Mouse (Mus musculus): Measurements from ENCODE around the gene Gm44973. TPM values are rescaled to one million over a fixed set of nuclear protein-coding genes. Genes with fewer than 3 reads are reported as not detected.
A peak's percentile ranks its signal among the peaks of the same experiment; 100 is the strongest.

The Gm44973 gene
- total and polyA plus RNA-seq, 2 experiments, result 0.55 TPM; not detected in 1

DNA sequence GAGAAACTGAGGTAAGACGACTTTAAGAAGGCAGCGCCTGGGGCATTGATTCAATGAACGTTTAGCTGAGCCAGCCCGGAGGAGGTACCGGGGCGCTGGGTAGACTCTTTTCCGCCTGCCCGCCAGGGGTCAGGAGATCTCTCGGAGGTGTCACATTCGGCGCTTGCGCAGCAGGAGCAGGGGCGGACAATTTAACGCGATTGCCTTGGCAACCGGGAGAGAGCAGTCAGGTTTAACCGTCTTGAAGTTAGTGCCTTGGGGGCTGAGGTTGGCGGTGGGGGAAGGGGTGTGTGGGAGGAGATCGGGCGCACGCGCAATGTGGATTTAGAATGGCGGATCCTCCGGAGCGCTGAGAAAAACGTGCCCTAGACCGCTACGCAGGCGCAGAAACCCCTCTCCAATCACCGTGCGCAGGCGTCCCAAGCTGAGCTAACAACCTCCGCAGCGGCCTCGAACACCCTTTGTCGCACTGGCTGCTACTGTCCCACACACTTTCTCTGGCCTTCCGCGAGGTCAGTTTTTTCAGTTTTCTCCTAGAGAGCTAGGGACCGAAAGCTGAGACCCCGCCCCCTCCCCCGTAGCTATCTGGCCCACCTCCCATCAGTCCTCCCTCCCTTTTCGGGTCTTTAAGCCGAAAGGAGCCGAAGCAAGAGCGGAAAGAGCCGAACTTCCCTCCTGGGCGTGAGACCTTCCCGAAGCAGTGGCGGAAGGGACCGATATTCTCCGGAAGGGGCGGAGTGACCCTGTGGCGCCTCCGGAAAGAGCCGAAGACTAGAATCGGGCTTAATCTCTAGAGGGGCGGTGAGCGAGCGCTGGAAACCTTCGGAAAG, 45.9 kb downstream of the Gm44973 start:
- Histone ChIP-seq H3K4me3 (ENCODE audit: insufficient read depth, low read depth, low read length) (peak overlapping the region; percentile 79), H3K27me3 (ENCODE audit: control insufficient read depth, insufficient read depth, low read length) (peaks cover 5% of the 10 kb centered on the region), H3K27ac (replicated peaks; ENCODE audit: insufficient read depth, low read depth, low read length) (peak overlapping the region; percentile 99), H3K79me2 (ENCODE audit: control insufficient read depth, insufficient read depth, low read length) (peaks cover 24% of the 10 kb centered on the region; the same call in 1 of the 2 replicates), H3K36me3 (ENCODE audit: control insufficient read depth, insufficient read depth, low read length) (no peaks in the 10 kb centered on the region), H3K4me1 (ENCODE audit: control insufficient read depth, insufficient read depth, low read length) (peaks cover 10% of the 10 kb centered on the region), H3K9ac (ENCODE audit: low read depth, low read length) (peak overlapping the region; percentile 91)
- TF ChIP-seq CTCF (IDR thresholded peaks at IDR 0.05; ENCODE audit: low read depth, low read length) (peak; percentile 75), POLR2A (IDR thresholded peaks at IDR 0.05; ENCODE audit: extremely low read depth, insufficient read depth, low read length) (no peak)
- peak; percentile 89 for DNase-seq (ENCODE audit: extremely low read depth, low read depth, low spot score)
- under 1% methylated on average over 60 of the region's 60 CpGs for WGBS

DNA sequence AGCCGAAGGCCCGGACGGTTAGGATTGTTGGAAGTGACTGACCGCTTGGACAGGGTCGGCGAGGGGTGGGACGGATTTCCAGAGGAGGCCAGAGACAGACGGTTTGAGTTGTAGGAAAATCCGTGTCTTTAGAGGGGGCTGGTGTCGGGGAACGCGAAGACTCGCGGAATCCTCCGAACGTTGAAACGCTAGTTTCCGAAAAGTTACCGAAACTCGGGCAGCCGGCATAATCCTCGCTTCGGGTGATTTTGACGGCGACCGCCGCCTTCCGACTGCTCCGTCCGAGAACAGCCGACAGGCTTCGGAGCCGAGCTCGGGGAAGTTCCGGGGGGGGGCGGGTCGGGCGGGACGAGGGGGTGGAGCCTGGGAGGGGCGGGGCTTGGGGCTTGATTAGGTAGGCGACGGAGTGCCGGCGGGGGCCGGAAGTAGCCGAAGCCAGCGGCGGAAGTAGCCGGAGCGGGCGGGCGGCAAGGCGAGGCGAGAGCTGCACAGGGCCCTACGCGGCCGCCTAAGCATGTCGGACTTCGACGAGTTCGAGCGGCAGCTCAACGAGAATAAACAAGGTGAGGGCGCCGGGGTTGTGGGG, 46.6 kb downstream of the Gm44973 start, which contains the start of gene U2af2:
U2af2 (plus strand) TSS at position 370 of the 586 bp plus-strand sequence.
- peaks cover 3% of the 10 kb centered on the region for H3K27me3 ChIP-seq (ENCODE audit: control insufficient read depth, insufficient read depth, low read length)
- peak; percentile 73 for DNase-seq (ENCODE audit: extremely low read depth, low read depth, low spot score)
- peak within 1 kb of the TSS; percentile 79 for H3K4me3 ChIP-seq (ENCODE audit: insufficient read depth, low read depth, low read length)
- H3K9ac ChIP-seq (ENCODE audit: low read depth, low read length), result peak within 1 kb of the TSS; percentile 91
- H3K4me1 ChIP-seq (ENCODE audit: control insufficient read depth, insufficient read depth, low read length), result peaks cover 10% of the 10 kb centered on the region
- under 1% methylated on average over 59 of the region's 65 CpGs for WGBS
- peak; percentile 39; the same call in 1 of the 2 replicates for TF ChIP-seq POLR2A (IDR thresholded peaks at IDR 0.05; ENCODE audit: extremely low read depth, insufficient read depth, low read length)
- TF ChIP-seq CTCF (IDR thresholded peaks at IDR 0.05; ENCODE audit: low read depth, low read length), result no peak
- peak within 1 kb of the TSS; percentile 99 for H3K27ac ChIP-seq (replicated peaks; ENCODE audit: insufficient read depth, low read depth, low read length)
- peaks cover 5% of the 10 kb centered on the region; the same call in 1 of the 2 replicates for H3K36me3 ChIP-seq (ENCODE audit: control insufficient read depth, insufficient read depth, low read length)
- peaks cover 29% of the 10 kb centered on the region; the same call in 1 of the 2 replicates for H3K79me2 ChIP-seq (ENCODE audit: control insufficient read depth, insufficient read depth, low read length)

DNA sequence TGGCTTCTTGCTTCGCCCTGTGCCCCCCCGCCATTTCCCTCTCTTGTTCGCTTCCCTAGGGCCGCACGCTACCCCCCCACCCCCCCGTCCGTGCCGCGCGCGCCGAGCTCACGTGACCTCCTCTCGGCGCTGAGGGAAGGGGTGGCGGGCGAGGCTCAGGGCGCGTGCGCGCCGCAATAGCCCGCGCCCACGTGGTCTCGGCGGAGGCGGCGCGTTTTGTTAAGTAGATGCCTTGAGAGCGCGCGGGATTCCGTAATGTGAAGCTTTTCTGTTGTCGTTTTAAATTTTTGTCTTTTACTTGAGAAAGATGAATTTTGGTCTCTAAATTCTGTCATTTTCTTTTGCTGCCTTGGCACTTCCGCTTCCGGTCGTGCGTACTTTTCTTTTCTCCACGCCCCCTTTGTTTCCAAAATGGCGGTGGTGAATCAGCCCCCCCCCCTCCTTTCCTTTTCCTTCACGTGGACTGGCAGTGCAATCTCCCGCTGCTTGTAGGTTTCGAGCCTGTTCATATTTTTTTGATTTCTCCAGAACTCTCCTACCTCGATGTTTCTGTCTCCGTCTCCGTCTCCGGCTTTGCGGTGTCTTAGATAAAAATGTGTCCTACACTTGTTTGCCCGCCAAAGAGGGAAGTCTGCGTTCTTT, 47.2 kb downstream of the Gm44973 start:
- Histone ChIP-seq H3K36me3 (ENCODE audit: control insufficient read depth, insufficient read depth, low read length) (peaks cover 5% of the 10 kb centered on the region; the same call in 1 of the 2 replicates), H3K4me3 (ENCODE audit: insufficient read depth, low read depth, low read length) (peak overlapping the region; percentile 74), H3K27ac (replicated peaks; ENCODE audit: insufficient read depth, low read depth, low read length) (peak overlapping the region; percentile 79), H3K9ac (ENCODE audit: low read depth, low read length) (peak overlapping the region; percentile 84), H3K27me3 (ENCODE audit: control insufficient read depth, insufficient read depth, low read length) (no peaks in the 10 kb centered on the region), H3K4me1 (ENCODE audit: control insufficient read depth, insufficient read depth, low read length) (peaks cover 10% of the 10 kb centered on the region), H3K79me2 (ENCODE audit: control insufficient read depth, insufficient read depth, low read length) (peaks cover 35% of the 10 kb centered on the region; the same call in 1 of the 2 replicates)
- under 1% methylated on average over 49 of the region's 51 CpGs for WGBS
- DNase-seq (ENCODE audit: extremely low read depth, low read depth, low spot score), result peak; percentile 68
- TF ChIP-seq POLR2A (IDR thresholded peaks at IDR 0.05; ENCODE audit: extremely low read depth, insufficient read depth, low read length), result no peak
- no peak for TF ChIP-seq CTCF (IDR thresholded peaks at IDR 0.05; ENCODE audit: low read depth, low read length)

DNA sequence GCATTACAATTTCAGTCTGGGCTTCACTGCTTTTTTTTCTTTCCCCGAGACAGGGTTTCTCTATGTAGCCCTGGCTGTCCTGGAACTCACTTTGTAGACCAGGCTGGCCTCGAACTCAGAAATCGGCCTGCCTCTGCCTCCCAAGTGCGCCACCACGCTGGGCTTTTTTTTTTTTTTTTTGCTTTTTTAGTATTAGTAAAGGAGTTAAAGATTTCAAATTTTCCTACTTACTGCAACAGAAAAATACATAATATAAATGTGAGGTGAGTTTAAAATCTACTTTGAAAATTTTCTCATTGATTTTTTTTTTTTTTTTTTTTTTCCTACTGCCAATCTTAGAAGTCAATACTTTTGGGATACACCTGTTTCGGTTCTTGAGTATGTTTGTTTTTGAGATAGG, 49.6 kb downstream of the Gm44973 start:
- TF ChIP-seq CTCF (IDR thresholded peaks at IDR 0.05; ENCODE audit: low read depth, low read length) (no peak), POLR2A (IDR thresholded peaks at IDR 0.05; ENCODE audit: extremely low read depth, insufficient read depth, low read length) (no peak)
- Histone ChIP-seq H3K9ac (ENCODE audit: low read depth, low read length) (no peak overlapping the region), H3K27me3 (ENCODE audit: control insufficient read depth, insufficient read depth, low read length) (no peaks in the 10 kb centered on the region), H3K4me3 (ENCODE audit: insufficient read depth, low read depth, low read length) (no peak overlapping the region), H3K4me1 (ENCODE audit: control insufficient read depth, insufficient read depth, low read length) (peaks cover 10% of the 10 kb centered on the region), H3K36me3 (ENCODE audit: control insufficient read depth, insufficient read depth, low read length) (peaks cover 19% of the 10 kb centered on the region), H3K27ac (replicated peaks; ENCODE audit: insufficient read depth, low read depth, low read length) (no peak overlapping the region), H3K79me2 (ENCODE audit: control insufficient read depth, insufficient read depth, low read length) (peaks cover 50% of the 10 kb centered on the region)
- 79% methylated on average over 6 of the region's 6 CpGs for WGBS
- no peak for DNase-seq (ENCODE audit: extremely low read depth, low read depth, low spot score)

DNA sequence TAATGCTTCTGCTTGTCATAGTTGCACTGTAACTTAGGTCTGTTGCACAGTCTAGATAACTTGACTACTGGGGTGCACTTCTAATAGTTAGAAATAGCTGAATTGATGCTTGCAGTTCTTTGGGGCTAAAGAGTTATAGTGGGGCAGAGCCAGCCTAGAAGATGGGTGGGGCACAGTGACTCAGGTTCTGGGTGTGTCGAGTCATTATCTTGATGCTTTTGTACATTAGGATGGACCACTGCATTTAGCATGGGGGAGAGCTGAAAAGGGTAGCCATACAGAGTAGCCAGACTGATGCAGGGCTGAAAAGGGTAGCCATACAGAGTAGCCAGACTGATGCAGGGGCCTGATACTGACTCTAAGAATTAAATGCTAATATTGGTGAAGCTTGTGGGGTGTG, 58.3 kb downstream of the Gm44973 start:
- DNase-seq (ENCODE audit: extremely low read depth, low read depth, low spot score), result no peak
- Histone ChIP-seq H3K4me1 (ENCODE audit: control insufficient read depth, insufficient read depth, low read length) (no peaks in the 10 kb centered on the region), H3K9ac (ENCODE audit: low read depth, low read length) (no peak overlapping the region), H3K27ac (replicated peaks; ENCODE audit: insufficient read depth, low read depth, low read length) (no peak overlapping the region), H3K4me3 (ENCODE audit: insufficient read depth, low read depth, low read length) (no peak overlapping the region), H3K36me3 (ENCODE audit: control insufficient read depth, insufficient read depth, low read length) (peaks cover 81% of the 10 kb centered on the region), H3K27me3 (ENCODE audit: control insufficient read depth, insufficient read depth, low read length) (no peaks in the 10 kb centered on the region), H3K79me2 (ENCODE audit: control insufficient read depth, insufficient read depth, low read length) (peaks cover 27% of the 10 kb centered on the region)
- WGBS, result 76% methylated on average over 1 of the region's 1 CpGs
- TF ChIP-seq POLR2A (IDR thresholded peaks at IDR 0.05; ENCODE audit: extremely low read depth, insufficient read depth, low read length) (no peak), CTCF (IDR thresholded peaks at IDR 0.05; ENCODE audit: low read depth, low read length) (no peak)
